Mouse (Mus musculus) heart, postnatal 36 days (tissue): ENCODE results near the gene Frmd4a. TPM values are rescaled to one million over a fixed set of nuclear protein-coding genes. Genes with fewer than 3 reads are reported as not detected.

Source experiments
- DNase-seq, 2 experiments: peaks; one replicate each; pipeline ENCODE4 v3.0.0; 2021 to 2022
- intact Hi-C: fragments of 180-260 bp; cut with DNase I; formaldehyde crosslinking; loops from one replicate; pipeline ENCODE4 v1.15.1; 2025
- total RNA-seq, 2 experiments: library from RNA; stranded (reverse); gene quantifications; 2 replicates each; pipeline ENCODE4 v1.2.3; 2021

Gene Frmd4a
- total RNA-seq, 2 experiments from 2014 or later: 18.0 to 26.1 TPM

DNA sequence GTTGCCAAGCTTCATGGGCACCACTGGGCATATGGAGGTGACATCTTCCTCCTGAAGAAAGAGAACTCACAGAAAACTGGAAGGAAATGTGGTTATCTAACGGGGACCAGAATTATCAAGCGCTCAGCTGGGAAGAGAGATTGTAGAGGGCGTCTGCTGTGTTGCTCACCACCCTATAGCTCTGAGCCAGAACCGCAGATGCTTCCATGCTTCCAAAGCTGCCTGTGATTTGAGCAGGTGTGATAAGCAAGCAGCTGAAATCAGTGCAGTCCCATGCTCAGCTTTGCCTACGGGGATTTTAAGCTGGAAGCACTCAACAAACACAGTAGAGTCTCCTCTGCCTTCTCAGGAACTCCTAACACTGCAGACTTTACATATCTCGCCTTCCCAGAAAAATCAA lies 351.0 kb downstream of the Frmd4a start:
- intact Hi-C loops: no loop called here
- no peak for DNase-seq

DNA sequence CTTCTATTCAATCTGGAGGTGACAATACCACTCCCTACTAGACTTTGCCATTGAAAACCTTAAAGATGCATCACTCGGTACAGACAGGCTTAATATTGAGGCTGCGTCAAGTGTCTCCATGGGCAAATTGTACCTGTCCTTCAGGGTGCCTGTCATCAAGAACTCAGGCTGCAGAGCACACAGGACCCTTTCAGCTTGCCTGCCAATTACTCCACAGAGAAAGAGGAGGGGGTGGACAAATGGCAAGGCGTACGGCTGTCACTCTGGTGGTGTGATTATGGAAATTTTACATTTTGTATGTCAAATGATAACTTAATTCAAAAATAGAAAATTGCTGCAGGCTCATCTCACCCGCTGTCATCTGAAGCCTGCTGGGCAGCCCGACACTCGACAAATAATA lies 353.0 kb downstream of the Frmd4a start:
- intact Hi-C loops: no loop called here

DNA sequence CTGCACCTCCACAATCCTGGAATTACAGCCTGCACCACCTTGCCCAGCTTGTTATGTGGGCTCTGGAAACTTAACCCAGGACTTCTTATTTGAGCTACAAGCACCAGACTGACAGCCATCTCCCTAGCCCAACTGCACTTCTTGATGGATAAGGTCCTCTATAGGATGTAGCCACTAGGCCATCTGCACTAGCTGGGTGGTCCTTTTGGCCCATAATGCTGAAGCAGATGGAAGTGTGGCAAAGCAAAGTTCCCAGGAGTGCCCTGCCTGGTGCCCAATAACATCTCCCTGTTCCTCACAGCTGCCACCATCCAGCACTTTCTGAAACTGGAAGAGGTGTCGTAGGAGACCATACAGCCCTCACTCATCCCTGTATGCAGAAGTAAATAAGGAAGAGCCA lies 353.8 kb downstream of the Frmd4a start:
- intact Hi-C loops: no loop called here
- DNase-seq: no peak

More for the DNA sequence above, 353.0 kb downstream of the Frmd4a start:
- DNase-seq: no peak

DNA sequence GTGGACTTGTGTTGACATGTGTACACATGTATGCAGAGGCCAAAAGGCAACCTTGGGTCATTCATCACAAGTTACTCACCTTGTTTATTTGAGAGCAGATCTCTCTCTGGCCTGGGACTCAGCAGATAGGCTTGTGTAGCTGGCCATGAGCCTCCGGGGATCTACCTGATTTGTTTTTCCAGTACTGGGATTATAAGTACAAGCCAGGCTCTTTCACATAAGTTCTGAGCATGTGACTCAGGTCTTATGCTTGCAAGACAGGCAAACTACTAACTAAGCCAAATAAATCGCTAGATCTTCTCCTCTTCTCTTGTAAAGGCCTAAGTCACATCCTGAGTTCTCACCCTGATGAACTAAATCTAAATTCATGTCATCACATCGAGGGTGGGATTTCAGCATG lies 361.3 kb downstream of the Frmd4a start:
- DNase-seq: no peak
- intact Hi-C loops: no loop called here

DNA sequence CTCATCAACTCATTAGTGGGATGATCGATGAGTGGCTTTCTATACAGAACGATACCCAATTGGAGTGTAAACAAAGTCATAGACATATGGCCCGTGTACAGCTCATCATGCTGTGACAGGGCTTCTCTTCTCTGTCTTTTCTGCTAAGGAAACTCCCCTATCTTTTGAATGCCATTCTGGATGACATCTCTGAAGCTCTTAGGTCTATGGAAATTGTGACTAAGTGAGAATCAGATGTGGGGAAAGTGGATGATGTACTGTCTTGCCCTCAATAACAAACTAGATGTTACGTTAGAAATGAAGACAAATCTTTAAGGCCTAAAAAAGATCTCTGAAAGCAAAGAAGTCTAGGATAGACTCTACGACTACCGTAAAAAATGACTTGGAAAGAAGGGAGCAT lies 362.9 kb downstream of the Frmd4a start:
- intact Hi-C loops: no loop called here
- DNase-seq: no peak

DNA sequence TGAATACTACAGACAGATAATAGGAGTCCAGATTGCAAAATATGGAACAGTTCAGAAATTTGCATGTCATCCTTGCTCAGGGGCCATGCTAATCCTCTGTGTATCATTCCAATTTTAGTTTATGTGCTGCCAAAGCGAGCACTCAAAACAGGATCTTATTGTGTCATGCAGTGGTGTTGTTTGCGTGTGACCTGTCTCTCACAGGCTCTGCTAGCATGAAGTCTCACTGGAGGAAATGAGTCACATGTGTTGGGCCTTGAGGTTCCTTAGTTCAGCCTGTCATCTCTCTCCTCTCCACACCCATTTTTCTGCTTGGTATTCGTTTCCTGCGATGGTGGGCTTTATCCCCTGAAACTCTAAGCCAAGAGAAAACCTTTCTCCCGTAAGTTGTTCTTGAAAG lies 363.4 kb downstream of the Frmd4a start:
- intact Hi-C loops: no loop called here
- no peak for DNase-seq

DNA sequence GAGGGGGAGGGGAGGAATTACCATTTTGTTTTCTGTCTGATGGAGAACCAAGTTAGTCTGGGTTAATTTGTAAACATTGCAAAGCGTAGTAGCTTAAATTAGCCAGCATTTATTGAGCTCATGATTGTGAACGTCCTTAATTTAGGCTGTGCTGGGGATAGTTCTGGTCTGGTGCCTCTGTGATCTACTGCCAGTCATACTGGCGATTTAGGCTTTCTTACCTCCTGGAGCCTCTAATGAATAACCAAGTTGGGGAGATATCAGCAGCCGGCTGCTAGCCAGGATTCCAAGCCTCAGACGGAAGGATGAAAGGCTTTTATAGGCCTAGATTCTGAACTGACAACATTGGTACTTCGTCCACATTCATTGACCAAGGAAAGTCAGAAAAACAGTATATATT lies 369.0 kb downstream of the Frmd4a start:
- intact Hi-C loops: no loop called here
- DNase-seq: no peak

DNA sequence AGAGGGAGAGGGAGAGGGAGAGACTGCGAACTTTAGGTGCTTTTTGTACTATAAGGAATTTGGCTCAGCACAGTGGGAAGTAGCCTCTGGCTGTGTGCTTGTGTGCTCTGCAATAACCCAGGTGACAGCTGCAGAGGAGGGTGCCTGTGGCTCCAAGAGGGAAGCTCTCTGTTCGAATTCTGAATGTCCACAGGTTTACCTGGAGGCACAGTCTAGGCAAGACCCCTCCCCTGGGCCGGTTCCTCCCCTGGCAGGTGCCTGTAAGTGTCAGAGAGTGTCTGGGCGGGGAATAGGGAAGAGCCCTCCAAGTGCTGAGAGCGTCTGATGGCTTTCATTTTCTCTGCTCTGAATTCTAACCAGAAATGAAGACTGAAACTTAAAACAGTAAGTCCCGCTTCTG lies 371.8 kb downstream of the Frmd4a start:
- intact Hi-C loops: no loop called here
- DNase-seq: peak in 1 of 2 experiments; percentile 24

DNA sequence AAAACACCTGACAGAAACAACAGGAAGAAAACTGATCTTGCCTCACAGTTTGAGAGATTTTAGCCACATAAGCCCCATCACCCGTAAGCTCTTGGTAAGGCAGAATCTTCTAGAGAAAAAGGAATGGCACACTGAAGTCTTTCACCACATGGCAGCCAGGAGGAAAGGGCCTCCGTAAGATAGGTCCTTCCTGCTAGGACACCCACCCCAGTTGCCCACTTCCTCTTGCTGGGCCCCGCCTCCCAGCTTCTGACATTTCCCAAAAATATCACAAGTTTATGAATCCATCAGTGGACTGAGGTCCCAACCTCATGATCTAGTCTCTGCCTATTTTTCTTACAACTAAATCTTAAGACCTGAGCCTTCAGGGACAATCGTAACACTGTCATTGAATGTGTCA lies 373.6 kb downstream of the Frmd4a start:
- intact Hi-C loops: loop anchor here (1.0 to 5.0 kb wide), 2 partner anchors 74 to 100 kb away; no protein-coding TSS in a partner anchor
- DNase-seq: no peak

DNA sequence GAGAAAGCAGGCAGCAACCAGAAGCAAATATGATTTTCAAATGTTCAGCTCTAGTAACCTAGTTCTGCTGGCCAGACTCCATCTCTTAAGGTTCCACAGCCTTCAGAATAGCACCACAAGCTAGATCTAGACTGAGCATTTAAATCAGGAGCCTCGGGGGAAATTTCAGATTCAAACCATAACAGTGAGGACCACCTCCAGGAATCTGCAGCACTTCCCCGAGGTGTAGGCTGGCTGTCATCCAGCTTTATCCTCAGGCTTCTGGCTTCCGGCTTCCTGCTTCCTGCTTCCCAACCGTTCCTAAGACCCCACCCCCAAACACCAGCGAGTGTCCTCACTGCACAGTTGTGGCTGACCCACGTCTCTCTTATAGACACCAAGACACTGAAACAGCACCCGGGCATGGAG lies 374.2 kb downstream of the Frmd4a start:
- intact Hi-C loops: loop anchor here (1.0 to 5.0 kb wide), 2 partner anchors 74 to 100 kb away; no protein-coding TSS in a partner anchor
- peak; percentile 32 to 40 for DNase-seq

DNA sequence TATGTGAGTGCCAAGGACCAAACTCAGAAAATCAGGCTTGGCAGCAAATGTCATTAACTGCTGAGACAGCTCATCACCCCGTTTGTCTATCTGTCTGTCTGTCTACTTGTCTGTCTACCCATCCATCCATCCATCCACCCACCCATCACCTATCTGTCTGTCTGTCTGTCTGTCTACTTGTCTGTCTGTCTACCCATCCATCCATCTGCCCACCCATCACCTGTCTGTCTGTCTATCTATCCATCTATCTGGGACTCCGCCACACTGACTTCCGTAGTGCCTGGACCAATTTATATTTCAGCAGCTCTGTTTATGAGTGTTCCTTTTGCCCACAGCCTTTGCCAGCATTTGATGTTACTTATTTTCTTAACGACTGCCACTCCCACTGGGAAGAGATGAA lies 375.5 kb downstream of the Frmd4a start:
- intact Hi-C loops: loop anchor here (5.0 kb wide), 1 partner anchor 76 kb away; no protein-coding TSS in a partner anchor
- DNase-seq: no peak

DNA sequence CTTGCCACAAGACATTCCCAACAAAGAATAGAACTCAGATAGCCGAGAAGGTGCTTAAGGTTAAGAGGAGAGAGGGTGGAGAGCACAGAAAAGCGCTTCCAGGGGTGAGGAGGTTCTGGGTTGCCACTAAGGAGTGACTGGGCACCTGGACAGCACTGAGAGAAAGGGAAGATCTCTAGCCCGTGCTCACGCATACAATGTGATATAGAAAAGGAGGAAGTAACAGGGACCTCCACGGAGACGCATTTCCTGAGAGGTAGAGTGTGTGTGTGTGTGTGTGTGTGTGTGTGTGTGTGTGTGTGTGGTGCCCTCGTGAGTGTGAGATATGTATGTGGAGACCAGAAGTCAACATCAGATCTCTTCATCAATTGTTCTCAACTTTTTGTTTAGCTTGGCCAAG lies 377.1 kb downstream of the Frmd4a start:
- intact Hi-C loops: loop anchor here (5.0 kb wide), 2 partner anchors 77 to 163 kb away; no protein-coding TSS in a partner anchor

DNA sequence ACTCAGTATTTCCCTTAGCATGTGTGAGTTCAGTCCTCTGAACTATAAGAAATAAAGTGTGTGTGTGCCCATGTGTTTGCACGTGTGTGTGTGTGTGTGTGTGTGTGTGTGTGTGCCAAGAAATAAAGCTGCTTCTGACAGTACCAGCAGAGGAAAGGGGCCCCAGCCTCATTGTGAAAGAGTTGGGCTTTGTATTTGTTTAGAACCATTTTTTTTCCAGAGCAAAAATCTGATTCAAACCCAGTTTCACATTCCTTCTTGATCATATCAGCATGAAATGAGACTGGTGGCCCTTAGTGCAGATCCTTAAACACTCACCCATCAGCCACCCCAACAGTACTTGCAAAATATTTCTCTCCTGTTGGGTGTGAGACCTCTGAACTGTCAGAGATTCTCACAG lies 382.2 kb downstream of the Frmd4a start:
- intact Hi-C loops: loop anchor here (5.0 kb wide), 2 partner anchors 158 to 177 kb away; no protein-coding TSS in a partner anchor
- no peak for DNase-seq

More for the DNA sequence above, 377.1 kb downstream of the Frmd4a start:
- DNase-seq: no peak

DNA sequence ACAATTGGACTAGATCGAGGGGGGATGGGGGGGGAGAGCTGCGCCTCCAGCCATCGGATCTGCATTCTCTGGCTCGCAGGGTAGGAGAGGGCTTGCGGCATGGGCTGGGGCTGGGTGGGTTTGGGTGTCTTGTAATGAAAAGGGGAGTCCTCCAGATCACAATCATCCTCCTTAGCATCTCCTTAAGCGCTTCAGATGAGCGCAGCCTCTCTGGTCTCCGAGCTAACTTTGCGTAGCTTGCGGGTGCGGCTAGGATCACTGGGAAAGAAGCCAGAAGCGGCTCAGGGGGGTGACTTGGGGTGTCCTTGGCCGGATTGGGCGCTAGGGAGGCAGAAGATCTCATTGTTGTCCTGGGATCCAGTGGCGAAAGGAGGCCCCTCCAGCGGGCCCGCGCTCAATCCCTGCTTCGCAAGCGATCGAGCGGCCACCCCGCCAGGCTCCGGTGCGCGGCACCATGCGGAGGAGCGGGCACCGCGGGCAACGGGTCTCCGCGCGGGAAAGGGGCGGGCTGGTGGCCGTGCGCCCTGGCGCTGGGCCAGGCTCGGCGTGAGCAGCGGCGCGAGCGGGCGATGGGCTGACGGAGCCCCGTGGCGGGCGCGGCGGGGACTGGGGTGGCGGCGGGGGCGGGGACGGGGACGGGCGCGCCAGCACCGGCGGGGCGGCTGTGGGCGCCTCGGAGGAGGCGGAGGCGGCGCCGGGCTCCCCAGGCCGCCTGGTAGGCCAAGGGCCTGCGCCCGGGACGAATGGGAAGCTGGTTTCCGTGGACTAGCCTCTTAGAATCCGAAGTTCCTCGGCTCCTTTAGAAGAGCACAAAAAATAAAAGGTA lies 383.5 kb downstream of the Frmd4a start:
- DNase-seq: peak; percentile 58 to 76
- intact Hi-C loops: loop anchor here (5.0 kb wide), 1 partner anchor 179 kb away; no protein-coding TSS in a partner anchor

DNA sequence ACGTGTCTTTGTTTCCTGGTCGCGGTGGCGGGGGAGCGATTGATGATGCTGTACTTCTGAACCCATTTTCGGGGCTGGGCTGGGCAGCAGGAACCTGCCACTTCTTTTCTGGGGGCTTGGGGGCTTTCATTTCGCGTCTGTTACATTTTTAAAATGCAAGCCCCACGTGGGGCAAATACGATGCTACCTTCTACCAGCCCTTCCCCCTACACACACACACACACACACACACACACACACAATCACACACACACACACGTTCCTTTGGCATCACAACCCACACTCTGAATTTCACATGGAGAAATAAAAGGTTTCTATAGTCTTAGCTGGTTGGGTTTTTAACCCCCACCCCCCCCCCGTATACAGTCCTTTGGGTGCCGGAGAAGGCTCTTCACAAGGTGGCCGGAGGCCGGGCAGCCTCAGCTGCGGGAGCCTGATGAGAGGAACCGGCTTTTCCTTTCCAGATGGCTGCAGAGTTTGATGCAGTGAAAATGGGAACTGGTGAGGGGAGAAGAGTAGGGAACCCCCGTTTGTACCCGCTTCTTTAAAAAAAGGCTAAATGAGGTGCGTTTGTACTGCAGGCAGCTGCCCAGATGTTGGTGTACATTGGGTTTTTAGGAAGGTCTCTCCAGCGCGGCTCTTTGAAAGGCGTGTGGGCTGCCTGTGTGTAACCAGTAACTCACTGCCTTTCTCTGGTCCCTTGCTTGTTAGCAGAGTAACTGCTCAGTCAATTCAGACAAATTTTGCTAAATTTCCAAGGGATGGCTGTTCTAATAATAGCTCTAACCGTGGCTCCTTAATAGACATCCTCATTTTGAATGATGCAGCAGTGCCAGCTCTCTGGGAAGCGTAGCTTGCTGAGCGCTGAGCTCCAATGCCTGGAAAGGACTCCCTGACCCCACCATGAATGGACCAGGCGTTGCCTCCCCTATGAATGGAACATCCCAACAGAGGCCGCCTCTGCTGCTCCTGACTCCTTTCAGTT lies 384.4 kb downstream of the Frmd4a start:
- intact Hi-C loops: loop anchor here (5.0 kb wide), 1 partner anchor 180 kb away; no protein-coding TSS in a partner anchor
- peak in 1 of 2 experiments; percentile 36 for DNase-seq

DNA sequence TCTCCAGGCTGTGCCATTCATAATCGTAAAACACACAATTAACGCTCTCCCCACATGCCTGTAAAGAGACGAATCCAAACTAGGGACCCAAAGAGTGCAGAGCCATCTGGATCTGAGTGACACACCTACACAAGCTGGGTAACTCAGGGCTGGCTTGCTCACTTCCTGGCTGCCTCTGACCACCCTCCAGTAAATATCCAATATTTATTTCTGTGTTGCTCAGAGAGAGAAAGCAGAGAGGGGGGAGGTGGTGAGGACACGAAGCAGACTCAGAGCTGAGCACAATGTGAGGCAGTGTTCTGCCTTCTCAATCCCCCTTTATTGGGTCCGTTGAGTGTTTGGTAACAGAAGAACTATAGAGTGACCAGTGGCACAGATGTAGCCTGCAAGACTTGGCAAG lies 389.5 kb downstream of the Frmd4a start:
- intact Hi-C loops: no loop called here
- no peak for DNase-seq

DNA sequence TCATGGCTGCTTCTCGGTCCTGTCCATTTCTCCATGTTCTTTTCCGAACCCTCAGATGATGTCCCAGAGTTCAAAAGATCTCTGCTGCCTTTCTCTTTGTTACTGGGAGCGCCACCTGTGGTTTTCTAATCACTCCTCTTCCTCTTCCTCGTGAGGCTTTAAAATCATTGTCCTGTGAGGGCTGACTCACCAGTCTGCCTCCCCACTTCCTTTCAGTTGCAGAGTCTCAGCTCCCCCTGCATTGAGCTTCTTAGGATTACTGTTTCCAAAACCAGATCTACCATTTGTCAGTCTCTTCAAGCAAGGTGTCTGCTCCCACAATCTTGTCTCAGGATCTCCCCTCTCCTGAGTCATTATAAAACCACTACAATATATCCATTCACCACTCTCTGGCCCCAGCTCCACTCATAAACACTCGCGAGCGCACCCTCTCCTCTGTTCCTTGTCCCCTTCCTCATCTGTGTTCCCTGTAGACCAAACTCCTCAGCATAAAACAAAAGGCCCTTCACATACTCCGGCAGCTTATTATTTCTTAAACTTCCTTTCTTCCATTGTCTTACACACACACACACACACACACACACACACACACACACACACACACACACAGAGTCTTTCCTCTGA lies 392.4 kb downstream of the Frmd4a start:
- DNase-seq: no peak
- intact Hi-C loops: no loop called here

DNA sequence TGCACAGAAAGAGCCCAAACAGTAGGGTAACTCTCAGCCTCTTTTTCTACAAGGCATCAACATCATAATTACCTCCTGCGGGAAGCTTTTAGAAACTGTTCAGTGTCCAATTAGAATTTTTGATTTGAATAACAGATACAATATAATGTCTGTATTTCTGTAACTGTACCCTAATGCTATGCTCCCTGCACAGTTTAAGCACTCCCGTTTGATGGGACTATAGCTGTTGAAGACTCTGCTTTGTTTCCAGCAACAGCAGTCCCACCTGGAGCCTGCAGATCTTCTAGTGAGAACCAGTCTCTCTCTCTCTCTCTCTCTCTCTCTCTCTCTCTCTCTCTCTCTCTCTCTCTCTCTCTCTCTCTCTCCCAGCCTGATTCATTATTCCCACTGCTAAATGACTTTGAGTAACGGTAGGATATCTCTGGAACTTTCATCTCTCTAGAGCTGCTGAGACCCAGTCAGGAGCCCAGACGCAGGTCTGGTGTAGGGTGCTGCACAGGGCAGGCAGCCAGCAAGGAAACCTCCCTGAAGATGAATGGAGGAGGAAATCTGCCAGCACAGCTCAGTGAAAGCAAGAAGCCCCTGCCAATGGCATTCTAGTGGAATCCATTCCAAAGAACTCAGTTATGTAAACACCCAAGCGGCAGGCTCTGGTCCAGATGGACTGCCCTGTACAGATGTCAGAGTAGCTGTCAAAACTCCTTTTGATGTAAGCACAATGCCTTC lies 395.5 kb downstream of the Frmd4a start:
- intact Hi-C loops: no loop called here
- DNase-seq: peak; percentile 32 to 42

DNA sequence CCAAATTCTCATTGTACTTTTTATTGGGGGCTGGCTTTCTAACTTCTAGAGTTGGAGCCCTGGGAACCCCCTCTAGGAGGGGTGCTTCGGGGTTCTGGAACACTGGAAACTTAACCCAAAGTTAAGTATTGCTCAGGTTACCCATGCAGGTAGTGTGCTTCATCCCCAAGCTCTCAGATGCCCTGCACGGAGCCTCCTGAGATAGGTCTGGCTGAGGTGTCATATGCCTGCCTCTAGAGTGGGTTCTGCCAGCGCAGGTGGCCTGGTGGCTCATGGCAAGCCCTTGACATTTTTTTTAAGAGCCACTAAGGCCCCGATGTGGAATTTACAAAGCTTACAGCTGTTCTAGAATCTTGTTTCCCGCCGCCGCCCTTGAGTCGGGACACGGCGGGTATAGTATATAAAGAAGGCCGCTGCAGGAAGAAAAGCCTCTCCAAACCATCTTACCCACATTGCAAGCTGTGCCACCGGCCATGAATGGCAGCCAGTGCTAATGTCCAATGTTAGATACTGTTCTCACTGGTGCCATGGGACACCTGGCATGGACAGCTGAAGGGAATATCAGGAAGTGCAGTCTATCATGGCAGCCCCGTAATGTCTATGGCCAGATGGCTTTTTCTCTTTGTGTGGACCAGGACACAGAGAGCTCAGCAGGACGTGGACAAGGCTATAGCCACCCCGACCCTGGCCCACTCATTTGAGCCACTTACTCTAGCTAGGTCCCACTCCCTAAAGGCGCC lies 396.2 kb downstream of the Frmd4a start:
- DNase-seq: no peak
- intact Hi-C loops: no loop called here
